Mouse (Mus musculus) kidney, postnatal 10 days (tissue): ENCODE measurements around the gene Zfp563.

Experiments
- DNase-seq: peaks from one replicate; pipeline ENCODE4 v3.0.0; 2021; ENCODE audit warnings: mixed read lengths

The Zfp563 gene

DNA sequence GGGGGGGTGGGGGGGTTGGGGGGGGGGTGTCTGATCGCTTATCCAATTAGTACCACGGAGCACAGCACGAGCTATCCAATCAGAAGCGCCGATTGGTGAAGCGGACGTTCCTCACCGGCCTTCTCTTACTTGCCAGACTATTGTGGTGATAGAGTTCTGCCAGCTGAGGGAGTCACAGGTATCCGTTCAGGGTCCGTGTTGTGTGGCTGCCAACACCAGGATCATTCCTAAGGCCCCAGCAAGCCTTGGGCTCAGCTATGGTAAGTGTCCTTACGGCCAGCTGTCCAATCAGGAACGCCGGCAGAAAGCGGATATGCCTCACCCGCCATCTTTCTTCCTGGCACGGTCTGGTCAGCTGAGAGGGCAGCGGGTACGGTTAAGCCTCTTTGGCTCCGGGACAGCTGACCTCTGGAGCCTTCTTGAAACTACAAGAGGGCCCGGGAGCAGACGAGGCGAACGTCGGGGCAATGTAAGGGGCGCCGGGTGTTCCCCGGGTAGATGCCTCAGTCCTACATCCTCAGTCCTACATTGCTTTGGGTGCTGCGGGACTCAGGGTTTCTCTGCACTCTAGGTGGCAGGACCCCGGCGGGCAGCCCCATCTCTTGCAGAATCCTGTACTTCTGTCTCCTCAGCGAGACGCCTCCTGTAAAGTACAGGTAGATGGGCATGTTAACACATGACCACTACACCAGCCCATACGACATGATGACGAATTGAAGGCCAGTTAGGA, at the start of gene Zfp563:
Gene Zfp563 (plus strand): TSS at position 91 of the 730 bp plus-strand sequence.
- peak; percentile 96 for DNase-seq

DNA sequence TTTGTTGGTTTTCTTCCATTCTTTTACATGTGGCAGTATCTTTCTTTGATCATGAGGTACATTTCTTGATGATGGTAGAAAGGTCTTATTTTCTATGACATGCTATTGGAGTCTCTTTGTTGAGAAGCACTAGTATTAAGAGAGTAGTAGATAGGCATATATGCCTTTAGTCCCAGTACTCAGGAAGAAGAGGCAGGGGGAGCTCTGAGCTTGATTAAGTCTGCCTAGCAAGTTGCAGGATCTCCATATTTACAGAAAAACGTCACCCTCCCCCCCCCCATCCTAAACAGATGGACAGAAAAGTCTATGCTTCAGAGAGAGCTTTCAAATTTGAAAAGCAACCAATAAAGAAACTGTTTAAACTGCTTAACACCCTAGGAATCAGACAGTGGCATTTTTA, 30.3 kb upstream of the Zfp563 start:
- no peak for DNase-seq

DNA sequence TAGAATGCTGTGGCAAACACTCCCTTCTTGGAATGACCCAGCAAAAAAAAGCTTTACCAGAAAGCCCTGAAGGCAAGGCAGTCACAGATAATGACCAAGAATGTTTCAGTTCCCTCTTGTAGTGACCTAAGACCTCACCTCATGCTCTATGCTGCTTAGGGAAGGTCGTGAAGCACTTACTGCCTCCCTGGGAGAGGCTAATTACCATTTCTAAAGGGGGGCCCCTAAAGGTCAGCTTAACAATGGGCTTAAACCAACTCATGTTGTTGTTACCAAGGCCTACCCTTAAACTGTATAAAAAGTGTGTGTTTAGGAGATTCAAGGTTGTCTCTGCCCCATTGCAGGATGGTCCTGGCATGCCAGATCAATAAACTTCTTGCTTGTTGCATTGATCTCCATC, 26.1 kb upstream of the Zfp563 start:
- DNase-seq, result no peak

DNA sequence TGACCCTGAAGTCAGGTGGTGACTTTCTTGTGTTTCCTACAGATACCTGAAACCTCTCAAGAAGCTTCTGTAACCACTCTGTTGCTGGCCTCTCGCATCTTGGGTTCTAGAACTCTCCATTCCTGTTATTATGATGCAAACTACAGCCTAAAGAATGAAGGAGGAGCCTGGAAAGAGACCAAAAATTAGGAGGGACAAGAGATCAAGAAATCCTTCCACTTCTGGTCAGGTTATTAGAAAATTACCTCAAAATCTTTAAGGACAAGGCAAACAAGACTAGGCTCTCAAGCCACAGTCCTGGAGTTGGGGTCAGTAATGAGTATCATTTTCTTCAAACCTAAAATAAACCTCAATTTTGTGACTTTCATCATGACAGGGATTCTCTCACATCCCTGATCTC, 21.2 kb upstream of the Zfp563 start, which contains the start of gene 4921501E09Rik:
Gene 4921501E09Rik (minus strand): TSS at position 101 of the 400 bp plus-strand sequence.
- DNase-seq, result no peak

- peak; percentile 7 for DNase-seq
Measured at GRCm38 (mm10) chr17:33091630-33092029, 2.5 kb downstream of the Zfp563 start.

GRCm38 (mm10) chr17:33092391-33093193, 3.5 kb downstream of the Zfp563 start:
- DNase-seq, result peak; percentile 91

DNA sequence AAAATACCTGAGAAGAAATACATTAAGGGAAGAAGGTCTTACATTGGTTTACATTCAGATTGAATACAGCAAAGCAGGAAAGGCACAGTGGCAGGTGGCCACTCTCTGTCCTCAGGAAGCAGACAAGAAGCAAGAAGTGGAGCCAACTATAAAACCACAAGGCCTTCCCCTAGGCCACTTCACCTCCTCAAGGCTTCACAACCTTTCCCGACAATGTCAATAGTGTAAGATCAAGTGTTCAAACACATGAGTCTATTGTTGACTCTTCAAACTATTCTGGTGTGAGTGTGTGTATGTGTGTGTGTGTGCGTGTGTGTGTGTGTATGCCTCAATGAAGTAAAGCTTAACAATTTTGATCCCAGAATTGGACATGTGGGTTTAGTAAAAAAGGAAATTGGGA, 8.3 kb downstream of the Zfp563 start:
- DNase-seq, result no peak

DNA sequence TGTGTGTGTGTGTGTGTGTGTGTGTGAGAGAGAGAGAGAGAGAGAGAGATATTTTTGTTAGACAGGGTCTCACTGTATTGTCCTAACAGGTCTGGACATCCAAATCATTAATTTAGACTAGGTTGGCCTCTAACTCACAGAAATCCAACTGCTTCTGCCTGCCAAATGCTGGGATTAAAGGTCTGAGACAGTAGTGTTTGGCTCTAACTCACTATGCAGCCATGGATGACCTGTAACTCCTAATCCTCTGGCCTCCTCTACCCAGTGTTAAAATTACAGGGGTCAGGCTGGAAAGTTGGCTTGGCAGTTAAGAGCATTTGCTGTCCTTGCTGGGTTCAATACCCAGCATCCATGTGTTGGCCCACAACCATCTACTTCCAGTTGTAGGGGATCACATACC, 35.4 kb downstream of the Zfp563 start:
- no peak for DNase-seq

DNA sequence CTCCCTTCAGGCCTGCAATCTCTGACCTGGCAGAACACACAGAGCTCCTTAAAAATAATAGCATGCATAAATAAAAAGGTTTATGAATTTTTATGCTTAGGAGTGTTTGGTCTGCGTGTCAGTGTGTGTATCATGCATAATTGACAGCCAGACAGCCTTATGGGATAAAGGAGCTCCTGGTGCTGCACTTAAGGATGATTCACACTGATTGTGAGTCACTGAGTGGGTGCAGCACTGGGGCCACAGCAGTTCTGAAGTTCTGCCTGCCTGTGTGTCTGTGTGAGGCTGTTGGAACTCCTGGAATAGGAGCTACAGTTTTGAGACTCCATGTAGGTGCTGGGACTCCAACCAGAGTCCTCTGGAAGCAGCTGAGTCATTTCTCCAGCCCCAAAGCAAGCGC, 37.1 kb downstream of the Zfp563 start:
- DNase-seq, result no peak

DNA sequence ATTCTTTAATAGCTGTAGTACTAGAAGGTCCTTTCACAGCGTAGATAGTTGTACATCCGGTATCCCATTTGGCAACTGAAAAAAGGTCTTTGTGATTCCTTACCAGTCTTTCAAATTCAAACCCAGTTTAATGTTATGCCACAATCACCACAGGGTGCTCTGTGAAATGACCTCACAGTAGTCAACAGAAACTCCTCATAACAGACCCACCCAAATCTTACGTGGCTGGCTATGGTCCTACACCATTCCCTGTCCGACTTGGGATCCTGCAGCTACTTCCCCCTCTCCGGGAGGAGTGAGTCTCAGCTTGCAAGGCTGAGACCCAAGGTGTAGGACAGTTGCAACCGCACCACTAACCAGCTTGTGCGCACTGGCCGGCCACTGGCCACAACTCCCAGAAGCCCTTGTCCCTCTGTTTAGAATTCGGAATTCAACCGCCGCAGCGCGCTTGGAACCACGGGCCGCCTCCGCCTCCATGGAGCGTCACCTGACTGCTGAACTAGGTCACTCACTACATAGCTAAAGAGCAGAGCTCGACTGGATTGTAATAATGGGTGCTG, 50.2 kb downstream of the Zfp563 start, which contains the start of gene Morc2b:
Gene Morc2b (minus strand): TSS at position 423 of the 560 bp plus-strand sequence.
- no peak for DNase-seq
